Mouse (Mus musculus) heart, embryonic 15.5 days (tissue): ENCODE measurements around the gene Nmur1. TPM values are rescaled to one million over a fixed set of nuclear protein-coding genes. Genes with fewer than 3 reads are reported as not detected.
A peak's percentile ranks its signal among the peaks of the same experiment; 100 is the strongest.

ENCODE experiments used
- ATAC-seq: fragments of 200-750 bp; cut with Nextera tagmentation; replicated peaks from 2 replicates; pipeline ENCODE4 v1.8.0; 2017; ENCODE audit warnings: low read depth, moderate TSS enrichment; ENCODE audit not compliant: insufficient number of reproducible peaks, insufficient read depth, low FRiP score
- H3K27ac ChIP-seq: fragments of 300-500 bp; sonication (generic); 2 replicates; pipeline ENCODE4 v1.5.1; 2015; ENCODE audit warnings: mild to moderate bottlenecking, inconsistent platforms
- H3K27me3 ChIP-seq: fragments of 300-500 bp; sonication (generic); 2 replicates; pipeline ENCODE4 v1.6.1; 2015; ENCODE audit warnings: inconsistent platforms
- H3K36me3 ChIP-seq: fragments of 300-500 bp; sonication (generic); 2 replicates; pipeline ENCODE4 v1.6.1; 2015; ENCODE audit warnings: mild to moderate bottlenecking, inconsistent platforms
- H3K4me1 ChIP-seq: fragments of 300-500 bp; sonication (generic); replicated peaks from 2 replicates; pipeline ENCODE4 v1.6.1; 2015; ENCODE audit warnings: inconsistent platforms
- H3K4me2 ChIP-seq: fragments of 300-500 bp; sonication (generic); 2 replicates; pipeline ENCODE4 v1.6.1; 2015; ENCODE audit warnings: inconsistent platforms, mild to moderate bottlenecking, moderate library complexity
- H3K4me3 ChIP-seq: fragments of 300-500 bp; sonication (generic); 2 replicates; pipeline ENCODE4 v1.5.1; 2015; ENCODE audit warnings: mild to moderate bottlenecking, inconsistent platforms
- H3K9ac ChIP-seq: fragments of 300-500 bp; sonication (generic); 2 replicates; pipeline ENCODE4 v1.6.1; 2015; ENCODE audit warnings: mild to moderate bottlenecking, inconsistent platforms
- H3K9me3 ChIP-seq: fragments of 300-500 bp; sonication (generic); replicated peaks from 2 replicates; pipeline ENCODE4 v1.6.1; 2016; ENCODE audit warnings: inconsistent platforms
- WGBS: fragments of 180-500 bp; shearing (Covaris S2); methylation state at CpG from one replicate; pipeline ENCODE4 v1.1.7; 2015; ENCODE audit warnings: mixed read lengths; 5-methylcytosine and 5-hydroxymethylcytosine counted together
- polyA plus RNA-seq: library from polyadenylated mRNA; unstranded; fragments of >200 nt; fragmentation: Nextera tagmentation; extraction: Ambion mirVana; gene quantifications from 2 replicates; pipeline ENCODE4 v1.2.1, GENCODE M21; 2015

The Nmur1 gene
- polyA plus RNA-seq, 1 experiment from 2014 or later, result not detected

GRCm38 (mm10) chr1:86404834-86405233, 21.2 kb downstream of the Nmur1 start:
- 52% methylated on average over 5 of the region's 5 CpGs for WGBS
- H3K27ac ChIP-seq, result no peak overlapping the region
- H3K4me3 ChIP-seq, result no peak overlapping the region
- no peak overlapping the region for H3K9ac ChIP-seq
- H3K9me3 ChIP-seq, result no peaks in the 10 kb centered on the region
- H3K36me3 ChIP-seq, result no peaks in the 10 kb centered on the region
- H3K4me1 ChIP-seq, result peaks cover 12% of the 10 kb centered on the region
- no peak for ATAC-seq
- no peak overlapping the region for H3K4me2 ChIP-seq
- H3K27me3 ChIP-seq, result no peaks in the 10 kb centered on the region

- Histone ChIP-seq H3K36me3 (no peaks in the 10 kb centered on the region), H3K27me3 (no peaks in the 10 kb centered on the region), H3K4me3 (no peak overlapping the region), H3K27ac (no peak overlapping the region), H3K4me1 (0 out of 2 replicates have a peak, but pooled peaks cover 2% of the 10 kb centered on the region), H3K9ac (no peak overlapping the region), H3K9me3 (no peaks in the 10 kb centered on the region), H3K4me2 (no peak overlapping the region)
- 49% methylated on average over 8 of the region's 8 CpGs for WGBS
- ATAC-seq, result no peak
Observed at GRCm38 (mm10) chr1:86400096-86400754, 25.8 kb downstream of the Nmur1 start.

- Histone ChIP-seq H3K4me1 (0 out of 2 replicates have a peak, but pooled peaks cover 2% of the 10 kb centered on the region), H3K27me3 (no peaks in the 10 kb centered on the region), H3K9me3 (no peaks in the 10 kb centered on the region), H3K27ac (no peak overlapping the region), H3K4me2 (no peak overlapping the region), H3K9ac (no peak overlapping the region), H3K4me3 (no peak overlapping the region), H3K36me3 (no peaks in the 10 kb centered on the region)
- 64% methylated on average over 3 of the region's 3 CpGs for WGBS
- ATAC-seq, result no peak
Observed at GRCm38 (mm10) chr1:86399322-86399721, 26.7 kb downstream of the Nmur1 start.

GRCm38 (mm10) chr1:86398222-86398621, 27.8 kb downstream of the Nmur1 start:
- 48% methylated on average over 7 of the region's 7 CpGs for WGBS
- H3K4me3 ChIP-seq, result no peak overlapping the region
- no peak overlapping the region for H3K9ac ChIP-seq
- H3K4me2 ChIP-seq, result no peak overlapping the region
- H3K36me3 ChIP-seq, result no peaks in the 10 kb centered on the region
- no peak for ATAC-seq
- no peak overlapping the region for H3K27ac ChIP-seq
- no peaks in the 10 kb centered on the region for H3K27me3 ChIP-seq
- H3K9me3 ChIP-seq, result no peaks in the 10 kb centered on the region
- 0 out of 2 replicates have a peak, but pooled peaks cover under 1% of the 10 kb centered on the region for H3K4me1 ChIP-seq

- no peak overlapping the region for H3K4me2 ChIP-seq
- no peak overlapping the region for H3K9ac ChIP-seq
- H3K9me3 ChIP-seq, result no peaks in the 10 kb centered on the region
- no peaks in the 10 kb centered on the region for H3K4me1 ChIP-seq
- H3K36me3 ChIP-seq, result no peaks in the 10 kb centered on the region
- ATAC-seq, result no peak
- WGBS, result 74% methylated on average over 8 of the region's 8 CpGs
- H3K27me3 ChIP-seq, result no peaks in the 10 kb centered on the region
- H3K27ac ChIP-seq, result no peak overlapping the region
- no peak overlapping the region for H3K4me3 ChIP-seq
Observed at GRCm38 (mm10) chr1:86397621-86398020, 28.4 kb downstream of the Nmur1 start.

- Histone ChIP-seq H3K9me3 (no peaks in the 10 kb centered on the region), H3K4me2 (no peak overlapping the region), H3K36me3 (no peaks in the 10 kb centered on the region), H3K27ac (no peak overlapping the region), H3K27me3 (no peaks in the 10 kb centered on the region), H3K9ac (no peak overlapping the region), H3K4me3 (no peak overlapping the region), H3K4me1 (no peaks in the 10 kb centered on the region)
- no peak for ATAC-seq
- WGBS, result 69% methylated on average over 7 of the region's 7 CpGs
Observed at GRCm38 (mm10) chr1:86395897-86396296, 30.1 kb downstream of the Nmur1 start.

- no peak overlapping the region for H3K9ac ChIP-seq
- no peak overlapping the region for H3K27ac ChIP-seq
- H3K36me3 ChIP-seq, result no peaks in the 10 kb centered on the region
- H3K4me3 ChIP-seq, result no peak overlapping the region
- WGBS, result 72% methylated on average over 3 of the region's 3 CpGs
- no peaks in the 10 kb centered on the region for H3K4me1 ChIP-seq
- no peaks in the 10 kb centered on the region for H3K27me3 ChIP-seq
- no peak overlapping the region for H3K4me2 ChIP-seq
- no peaks in the 10 kb centered on the region for H3K9me3 ChIP-seq
- no peak for ATAC-seq
Observed at GRCm38 (mm10) chr1:86394246-86394645, 31.8 kb downstream of the Nmur1 start.

GRCm38 (mm10) chr1:86393219-86393618, 32.8 kb downstream of the Nmur1 start:
- 47% methylated on average over 3 of the region's 3 CpGs for WGBS
- no peak overlapping the region for H3K4me2 ChIP-seq

GRCm38 (mm10) chr1:86391425-86391824, 34.6 kb downstream of the Nmur1 start:
- H3K27ac ChIP-seq, result no peak overlapping the region
- no peak overlapping the region for H3K4me3 ChIP-seq
- H3K9ac ChIP-seq, result no peak overlapping the region
- H3K4me2 ChIP-seq, result no peak overlapping the region
- WGBS, result 64% methylated on average over 2 of the region's 2 CpGs
- no peaks in the 10 kb centered on the region for H3K36me3 ChIP-seq
- no peaks in the 10 kb centered on the region for H3K9me3 ChIP-seq
- H3K4me1 ChIP-seq, result no peaks in the 10 kb centered on the region
- ATAC-seq, result no peak
- no peaks in the 10 kb centered on the region for H3K27me3 ChIP-seq

More at GRCm38 (mm10) chr1:86393219-86393618, 32.8 kb downstream of the Nmur1 start:
- no peak overlapping the region for H3K27ac ChIP-seq
- no peak overlapping the region for H3K9ac ChIP-seq
- H3K4me1 ChIP-seq, result no peaks in the 10 kb centered on the region
- no peaks in the 10 kb centered on the region for H3K9me3 ChIP-seq
- H3K36me3 ChIP-seq, result no peaks in the 10 kb centered on the region
- ATAC-seq, result no peak
- H3K27me3 ChIP-seq, result no peaks in the 10 kb centered on the region
- H3K4me3 ChIP-seq, result no peak overlapping the region

GRCm38 (mm10) chr1:86389230-86389629, 36.8 kb downstream of the Nmur1 start:
- no peak overlapping the region for H3K27ac ChIP-seq
- no peak overlapping the region for H3K4me3 ChIP-seq
- H3K4me2 ChIP-seq, result no peak overlapping the region
- no peak for ATAC-seq
- no peaks in the 10 kb centered on the region for H3K4me1 ChIP-seq
- H3K27me3 ChIP-seq, result no peaks in the 10 kb centered on the region
- H3K9me3 ChIP-seq, result no peaks in the 10 kb centered on the region
- H3K36me3 ChIP-seq, result no peaks in the 10 kb centered on the region
- no peak overlapping the region for H3K9ac ChIP-seq
- WGBS, result 3% methylated on average over 11 of the region's 11 CpGs

- Histone ChIP-seq H3K4me2 (peak overlapping the region; percentile 39), H3K4me3 (no peak overlapping the region; the same call in 1 of the 2 replicates), H3K27ac (no peak overlapping the region), H3K9me3 (no peaks in the 10 kb centered on the region), H3K27me3 (no peaks in the 10 kb centered on the region), H3K36me3 (no peaks in the 10 kb centered on the region), H3K9ac (no peak overlapping the region), H3K4me1 (peaks cover 39% of the 10 kb centered on the region)
- WGBS, result 18% methylated on average over 13 of the region's 13 CpGs
- no peak; the same call in 1 of the 2 replicates for ATAC-seq
Observed at GRCm38 (mm10) chr1:86381027-86381426, 45.0 kb downstream of the Nmur1 start.

- H3K4me3 ChIP-seq, result 0 out of 2 replicates have a peak overlapping the region, but pooled peaks have one; percentile 20
- H3K4me2 ChIP-seq, result peak overlapping the region; percentile 48
- ATAC-seq, result no peak; the same call in 1 of the 2 replicates
- no peak overlapping the region for H3K9ac ChIP-seq
- H3K4me1 ChIP-seq, result peaks cover 41% of the 10 kb centered on the region
- H3K27me3 ChIP-seq, result no peaks in the 10 kb centered on the region
- H3K27ac ChIP-seq, result peak overlapping the region; percentile 81
- WGBS, result 27% methylated on average over 9 of the region's 9 CpGs
- no peaks in the 10 kb centered on the region for H3K9me3 ChIP-seq
- no peaks in the 10 kb centered on the region for H3K36me3 ChIP-seq
Observed at GRCm38 (mm10) chr1:86379161-86379569, 46.9 kb downstream of the Nmur1 start.
